Mouse (Mus musculus) forebrain, embryonic 15.5 days (tissue): Measurements from ENCODE around the gene Ttll11. TPM values are rescaled to one million over a fixed set of nuclear protein-coding genes. Genes with fewer than 3 reads are reported as not detected.
A peak's percentile ranks its signal among the peaks of the same experiment; 100 is the strongest.

ENCODE experiments used
- ATAC-seq: fragments of 200-750 bp; cut with Nextera tagmentation; replicated peaks from 2 replicates; pipeline ENCODE4 v1.8.0; 2017; ENCODE audit warnings: mild to moderate bottlenecking, moderate TSS enrichment, moderate library complexity
- H3K27ac ChIP-seq: fragments of 300-500 bp; sonication (generic); replicated peaks from 2 replicates; pipeline ENCODE4 v1.5.1; 2015; ENCODE audit warnings: mild to moderate bottlenecking, inconsistent platforms
- H3K27me3 ChIP-seq: fragments of 300-500 bp; sonication (generic); 2 replicates; pipeline ENCODE4 v1.6.1; 2015; ENCODE audit warnings: inconsistent platforms
- H3K36me3 ChIP-seq: fragments of 300-500 bp; sonication (generic); 2 replicates; pipeline ENCODE4 v1.6.1; 2015; ENCODE audit warnings: mild to moderate bottlenecking, inconsistent platforms
- H3K4me1 ChIP-seq: fragments of 300-500 bp; sonication (generic); 2 replicates; pipeline ENCODE4 v1.6.1; 2015; ENCODE audit warnings: inconsistent platforms
- H3K4me2 ChIP-seq: fragments of 300-500 bp; sonication (generic); replicated peaks from 2 replicates; pipeline ENCODE4 v1.6.1; 2015; ENCODE audit warnings: mild to moderate bottlenecking, inconsistent platforms
- H3K4me3 ChIP-seq: fragments of 300-500 bp; sonication (generic); 2 replicates; pipeline ENCODE4 v1.5.1; 2015; ENCODE audit warnings: mild to moderate bottlenecking, inconsistent platforms
- H3K9ac ChIP-seq: fragments of 300-500 bp; sonication (generic); replicated peaks from 2 replicates; pipeline ENCODE4 v1.6.1; 2015; ENCODE audit warnings: mild to moderate bottlenecking, inconsistent platforms
- H3K9me3 ChIP-seq: fragments of 300-500 bp; sonication (generic); 2 replicates; pipeline ENCODE4 v1.6.1; 2016; ENCODE audit warnings: inconsistent platforms
- WGBS: fragments of 180-500 bp; shearing (Covaris S2); methylation state at CpG from one replicate; pipeline ENCODE4 v1.1.7; 2015; ENCODE audit warnings: mixed read lengths; 5-methylcytosine and 5-hydroxymethylcytosine counted together
- polyA plus RNA-seq: library from polyadenylated mRNA; unstranded; fragments of >200 nt; fragmentation: Nextera tagmentation; extraction: Ambion mirVana; gene quantifications from 2 replicates; pipeline ENCODE4 v1.2.1, GENCODE M21; 2015

The Ttll11 gene
- polyA plus RNA-seq, 1 experiment from 2014 or later, result 3.0 TPM

- no peak overlapping the region for H3K27ac ChIP-seq
- WGBS, result 76% methylated on average over 13 of the region's 13 CpGs
- H3K36me3 ChIP-seq, result no peaks in the 10 kb centered on the region
- peaks cover 16% of the 10 kb centered on the region for H3K4me1 ChIP-seq
- ATAC-seq, result no peak
- no peak overlapping the region for H3K9ac ChIP-seq
- no peaks in the 10 kb centered on the region for H3K27me3 ChIP-seq
- H3K4me3 ChIP-seq, result no peak overlapping the region
- no peak overlapping the region for H3K4me2 ChIP-seq
- H3K9me3 ChIP-seq, result no peaks in the 10 kb centered on the region
These were observed 240.0 kb downstream of the Ttll11 start for GRCm38 (mm10) chr2:35739669-35740254.

GRCm38 (mm10) chr2:35737467-35738027, 242.2 kb downstream of the Ttll11 start:
- no peak overlapping the region for H3K4me3 ChIP-seq
- peaks cover 12% of the 10 kb centered on the region for H3K4me1 ChIP-seq
- H3K27ac ChIP-seq, result no peak overlapping the region
- H3K27me3 ChIP-seq, result no peaks in the 10 kb centered on the region
- H3K9me3 ChIP-seq, result no peaks in the 10 kb centered on the region
- H3K36me3 ChIP-seq, result no peaks in the 10 kb centered on the region
- no peak overlapping the region for H3K4me2 ChIP-seq
- no peak for ATAC-seq
- no peak overlapping the region for H3K9ac ChIP-seq
- 89% methylated on average over 7 of the region's 7 CpGs for WGBS

GRCm38 (mm10) chr2:35736061-35736460, 243.7 kb downstream of the Ttll11 start:
- 85% methylated on average over 2 of the region's 2 CpGs for WGBS
- Histone ChIP-seq H3K36me3 (no peaks in the 10 kb centered on the region), H3K4me2 (no peak overlapping the region)

GRCm38 (mm10) chr2:35735001-35735400, 244.7 kb downstream of the Ttll11 start:
- peaks cover 13% of the 10 kb centered on the region for H3K4me1 ChIP-seq
- no peak overlapping the region for H3K27ac ChIP-seq
- no peak overlapping the region for H3K4me2 ChIP-seq
- no peaks in the 10 kb centered on the region for H3K9me3 ChIP-seq
- H3K4me3 ChIP-seq, result no peak overlapping the region
- ATAC-seq, result no peak
- 99% methylated on average over 2 of the region's 2 CpGs for WGBS
- H3K9ac ChIP-seq, result no peak overlapping the region
- no peaks in the 10 kb centered on the region for H3K27me3 ChIP-seq
- no peaks in the 10 kb centered on the region for H3K36me3 ChIP-seq

More at GRCm38 (mm10) chr2:35736061-35736460, 243.7 kb downstream of the Ttll11 start:
- no peak overlapping the region for H3K27ac ChIP-seq
- H3K9me3 ChIP-seq, result no peaks in the 10 kb centered on the region
- H3K27me3 ChIP-seq, result no peaks in the 10 kb centered on the region
- ATAC-seq, result no peak
- peaks cover 11% of the 10 kb centered on the region for H3K4me1 ChIP-seq
- H3K9ac ChIP-seq, result no peak overlapping the region
- no peak overlapping the region for H3K4me3 ChIP-seq

GRCm38 (mm10) chr2:35731671-35732449, 247.9 kb downstream of the Ttll11 start:
- 0 out of 2 replicates have a peak, but pooled peaks have one; percentile 7 for ATAC-seq
- H3K4me3 ChIP-seq, result no peak overlapping the region
- no peaks in the 10 kb centered on the region for H3K9me3 ChIP-seq
- no peak overlapping the region for H3K4me2 ChIP-seq
- H3K36me3 ChIP-seq, result peaks cover 18% of the 10 kb centered on the region
- no peak overlapping the region for H3K9ac ChIP-seq
- H3K27ac ChIP-seq, result peak overlapping the region; percentile 32
- WGBS, result 57% methylated on average over 18 of the region's 18 CpGs
- H3K27me3 ChIP-seq, result no peaks in the 10 kb centered on the region
- H3K4me1 ChIP-seq, result peaks cover 32% of the 10 kb centered on the region

- H3K27me3 ChIP-seq, result no peaks in the 10 kb centered on the region
- no peak overlapping the region for H3K4me3 ChIP-seq
- H3K9ac ChIP-seq, result peak overlapping the region; percentile 7; the same call in 1 of the 2 replicates
- H3K4me1 ChIP-seq, result peaks cover 32% of the 10 kb centered on the region
- WGBS, result 37% methylated on average over 15 of the region's 16 CpGs
- H3K27ac ChIP-seq, result peak overlapping the region; percentile 58
- H3K9me3 ChIP-seq, result no peaks in the 10 kb centered on the region
- no peak overlapping the region for H3K4me2 ChIP-seq
- peak; percentile 30; the same call in 1 of the 2 replicates for ATAC-seq
- H3K36me3 ChIP-seq, result peaks cover 26% of the 10 kb centered on the region
These were observed 250.3 kb downstream of the Ttll11 start for GRCm38 (mm10) chr2:35729077-35730065.

GRCm38 (mm10) chr2:35728633-35729032, 251.1 kb downstream of the Ttll11 start:
- H3K4me2 ChIP-seq, result no peak overlapping the region
- 37% methylated on average over 5 of the region's 5 CpGs for WGBS
- H3K4me1 ChIP-seq, result peaks cover 32% of the 10 kb centered on the region
- 0 out of 2 replicates have a peak overlapping the region, but pooled peaks have one; percentile 7 for H3K9ac ChIP-seq
- H3K9me3 ChIP-seq, result no peaks in the 10 kb centered on the region
- peak overlapping the region; percentile 58 for H3K27ac ChIP-seq
- no peak overlapping the region for H3K4me3 ChIP-seq
- H3K36me3 ChIP-seq, result peaks cover 29% of the 10 kb centered on the region
- H3K27me3 ChIP-seq, result no peaks in the 10 kb centered on the region
- ATAC-seq, result no peak

- ATAC-seq, result no peak
- Histone ChIP-seq H3K36me3 (peaks cover 74% of the 10 kb centered on the region), H3K4me3 (no peak overlapping the region), H3K27me3 (no peaks in the 10 kb centered on the region), H3K9ac (no peak overlapping the region), H3K4me2 (no peak overlapping the region), H3K9me3 (no peaks in the 10 kb centered on the region), H3K27ac (peak overlapping the region; percentile 29; the same call in 1 of the 2 replicates), H3K4me1 (peaks cover 14% of the 10 kb centered on the region)
- WGBS, result 75% methylated on average over 7 of the region's 7 CpGs
These were observed 256.0 kb downstream of the Ttll11 start for GRCm38 (mm10) chr2:35723691-35724090.

GRCm38 (mm10) chr2:35723267-35723666, 256.4 kb downstream of the Ttll11 start:
- Histone ChIP-seq H3K27ac (peak overlapping the region; percentile 29; the same call in 1 of the 2 replicates), H3K9ac (no peak overlapping the region), H3K4me1 (peaks cover 10% of the 10 kb centered on the region), H3K4me3 (no peak overlapping the region), H3K9me3 (no peaks in the 10 kb centered on the region), H3K27me3 (no peaks in the 10 kb centered on the region), H3K36me3 (peaks cover 74% of the 10 kb centered on the region), H3K4me2 (no peak overlapping the region)
- no peak for ATAC-seq
- 96% methylated on average over 6 of the region's 6 CpGs for WGBS

GRCm38 (mm10) chr2:35722821-35723220, 256.9 kb downstream of the Ttll11 start:
- H3K27ac ChIP-seq, result peak overlapping the region; percentile 29; the same call in 1 of the 2 replicates
- WGBS, result 83% methylated on average over 9 of the region's 9 CpGs
- H3K4me1 ChIP-seq, result 0 out of 2 replicates have a peak, but pooled peaks cover 7% of the 10 kb centered on the region
- no peak overlapping the region for H3K9ac ChIP-seq
- no peaks in the 10 kb centered on the region for H3K27me3 ChIP-seq
- H3K36me3 ChIP-seq, result peaks cover 73% of the 10 kb centered on the region
- ATAC-seq, result no peak
- no peak overlapping the region for H3K4me2 ChIP-seq
- H3K4me3 ChIP-seq, result no peak overlapping the region
- H3K9me3 ChIP-seq, result no peaks in the 10 kb centered on the region

GRCm38 (mm10) chr2:35720956-35721355, 258.8 kb downstream of the Ttll11 start:
- Histone ChIP-seq H3K9ac (no peak overlapping the region), H3K4me3 (no peak overlapping the region), H3K27ac (no peak overlapping the region), H3K27me3 (no peaks in the 10 kb centered on the region), H3K9me3 (no peaks in the 10 kb centered on the region), H3K4me1 (0 out of 2 replicates have a peak, but pooled peaks cover 7% of the 10 kb centered on the region), H3K4me2 (no peak overlapping the region), H3K36me3 (peaks cover 76% of the 10 kb centered on the region)
- ATAC-seq, result no peak
- 90% methylated on average over 9 of the region's 9 CpGs for WGBS
